Mouse (Mus musculus): ENCODE measurements around the gene Nsrp1.
"Not testable (repeated sequence)": the region's sequence is repeated elsewhere in the genome, so short reads cannot be mapped to it uniquely, and the experiment has no call there.

Nsrp1 gene

GRCm38 (mm10) chr11:77078273-77079134 lies at the start of gene Nsrp1:
Nsrp1 (minus strand) TSS chr11:77078435.
- peak; percentile 98 for DNase-seq

- no peak for DNase-seq
These were observed 32.9 kb upstream of the Nsrp1 start for GRCm38 (mm10) chr11:77111141-77111540.

DNA sequence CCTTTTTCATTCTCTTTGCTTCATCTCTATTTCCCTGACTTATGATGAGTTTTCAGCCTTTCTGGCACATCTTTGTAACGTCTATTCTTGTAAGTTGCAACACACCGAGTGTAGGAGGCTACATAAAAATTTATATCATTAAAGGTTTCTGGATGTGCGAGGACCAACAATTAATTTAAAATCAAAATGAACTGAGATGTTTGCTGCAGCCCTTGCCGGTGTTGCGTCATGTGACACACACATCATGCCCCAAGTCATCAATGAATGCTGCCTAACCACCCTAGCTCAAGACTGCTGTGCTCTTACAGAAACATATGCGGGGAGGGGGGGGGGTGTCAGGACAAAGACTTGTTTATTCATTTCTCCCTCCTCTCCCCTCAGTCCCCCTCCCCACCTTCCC lies 30.2 kb upstream of the Nsrp1 start:
- no peak for DNase-seq

DNA sequence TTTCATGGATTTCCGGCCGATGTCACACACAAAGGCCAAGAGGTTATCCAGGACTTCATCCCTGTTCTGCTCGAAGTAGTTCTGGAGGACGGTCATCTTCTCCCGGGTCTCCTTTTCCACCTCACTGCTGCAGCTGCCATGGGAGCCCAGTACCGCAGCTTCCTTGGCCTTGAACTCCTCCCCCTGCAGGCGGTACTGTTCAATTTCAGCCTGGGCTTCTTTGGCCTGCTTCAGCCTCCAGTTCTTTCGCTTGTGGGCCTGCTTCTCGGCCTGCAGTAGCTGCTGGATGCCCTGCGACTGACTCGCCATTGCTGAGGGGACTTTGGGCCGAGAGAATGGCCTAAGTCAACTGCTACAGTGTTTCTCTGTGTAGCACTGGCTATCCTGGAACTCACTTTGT lies 29.6 kb upstream of the Nsrp1 start:
- DNase-seq = not testable (repeated sequence)

GRCm38 (mm10) chr11:77106961-77107360 lies 28.7 kb upstream of the Nsrp1 start:
- no peak for DNase-seq

- peak; percentile 81 for DNase-seq
These were observed 22.1 kb upstream of the Nsrp1 start for GRCm38 (mm10) chr11:77100137-77100937.

- no peak for DNase-seq
These were observed 20.2 kb upstream of the Nsrp1 start for GRCm38 (mm10) chr11:77098332-77098972.

DNA sequence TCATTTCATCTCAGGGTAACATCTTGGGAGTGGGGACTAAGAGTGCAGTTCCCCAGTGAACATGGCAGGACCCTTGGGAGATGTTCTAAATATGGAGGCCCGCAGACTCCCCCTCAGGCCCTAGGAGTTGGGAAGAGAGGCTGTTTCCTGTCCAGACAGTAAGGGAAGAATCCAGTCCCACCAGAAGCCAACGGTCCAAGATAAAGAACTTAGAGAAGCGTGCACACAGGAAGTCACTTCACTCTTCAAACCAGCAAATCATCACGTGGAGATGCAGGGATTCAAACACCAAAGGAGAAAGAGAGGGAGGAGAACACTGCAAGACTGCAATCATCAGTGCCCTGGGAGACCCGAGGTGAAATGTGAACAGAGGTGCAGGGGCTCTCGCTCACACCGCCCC lies 18.8 kb upstream of the Nsrp1 start:
- DNase-seq = no peak

- no peak for DNase-seq
These were observed 18.3 kb upstream of the Nsrp1 start for GRCm38 (mm10) chr11:77096581-77096980.

- no peak for DNase-seq
These were observed 17.0 kb upstream of the Nsrp1 start for GRCm38 (mm10) chr11:77095206-77095605.

- DNase-seq = no peak
These were observed 15.9 kb upstream of the Nsrp1 start for GRCm38 (mm10) chr11:77094136-77094535.

DNA sequence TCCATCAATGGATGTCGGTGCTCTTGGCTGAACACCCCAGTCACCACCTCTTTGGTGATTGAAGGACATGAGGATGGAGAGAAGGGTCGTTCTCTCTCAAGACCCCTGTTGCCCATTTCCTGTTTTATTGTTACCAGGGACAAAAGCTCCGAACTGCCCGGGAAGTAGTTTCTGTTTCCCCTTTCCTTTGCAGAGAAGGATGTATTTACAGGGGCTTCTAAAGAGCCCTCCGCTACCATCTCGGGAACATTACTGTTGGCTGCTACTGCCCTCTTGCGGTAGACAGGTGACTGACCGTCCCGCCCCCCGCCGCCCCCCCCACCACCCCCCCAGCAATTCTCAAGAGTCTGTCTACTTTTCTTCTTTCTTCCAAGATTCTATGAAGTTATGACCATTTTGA lies 15.0 kb upstream of the Nsrp1 start:
- DNase-seq = peak; percentile 79

DNA sequence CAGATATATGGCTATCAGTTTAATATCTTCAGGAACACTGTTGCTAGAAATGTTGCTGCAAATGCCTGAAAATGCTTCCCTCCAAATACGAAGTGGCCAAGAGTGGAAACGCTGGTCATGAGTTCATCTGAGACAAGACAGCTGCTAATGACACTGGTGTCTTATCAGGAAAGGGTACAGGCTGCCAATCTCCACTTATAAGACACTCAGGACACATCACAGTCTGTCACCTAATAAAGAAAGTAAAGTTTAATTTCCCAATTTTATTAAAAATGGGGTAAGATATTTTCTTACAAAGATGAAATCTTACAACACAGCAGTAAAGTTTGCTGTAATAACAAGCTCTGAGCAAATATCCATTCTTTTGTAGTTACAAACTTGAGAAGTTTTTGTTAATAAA lies 10.9 kb upstream of the Nsrp1 start:
- DNase-seq = no peak

GRCm38 (mm10) chr11:77087004-77087403 lies 8.8 kb upstream of the Nsrp1 start:
- no peak for DNase-seq

GRCm38 (mm10) chr11:77084001-77084682 lies 5.9 kb upstream of the Nsrp1 start:
- no peak for DNase-seq

DNA sequence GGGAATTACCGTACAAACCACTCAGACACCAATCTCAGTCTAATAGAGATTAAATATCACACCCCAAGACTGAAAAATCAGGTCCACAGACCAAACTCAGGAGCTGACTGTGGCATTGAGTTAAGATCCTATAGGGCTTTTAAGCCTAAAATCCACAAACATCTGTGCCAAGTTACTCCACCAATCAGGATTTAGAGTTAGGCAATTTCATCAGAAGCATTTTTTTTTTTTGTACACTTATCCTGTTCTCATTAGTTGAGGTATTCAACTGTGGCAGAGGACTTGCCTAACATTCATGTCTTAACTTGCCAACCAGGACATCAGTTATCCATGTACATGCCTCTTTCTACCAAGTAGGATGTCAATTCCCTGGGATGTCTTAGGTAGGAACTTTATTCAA lies 1.1 kb upstream of the Nsrp1 start:
- no peak for DNase-seq

- peak; percentile 36 for DNase-seq
These were observed 443 bp downstream of the Nsrp1 start for GRCm38 (mm10) chr11:77077792-77078191.

DNA sequence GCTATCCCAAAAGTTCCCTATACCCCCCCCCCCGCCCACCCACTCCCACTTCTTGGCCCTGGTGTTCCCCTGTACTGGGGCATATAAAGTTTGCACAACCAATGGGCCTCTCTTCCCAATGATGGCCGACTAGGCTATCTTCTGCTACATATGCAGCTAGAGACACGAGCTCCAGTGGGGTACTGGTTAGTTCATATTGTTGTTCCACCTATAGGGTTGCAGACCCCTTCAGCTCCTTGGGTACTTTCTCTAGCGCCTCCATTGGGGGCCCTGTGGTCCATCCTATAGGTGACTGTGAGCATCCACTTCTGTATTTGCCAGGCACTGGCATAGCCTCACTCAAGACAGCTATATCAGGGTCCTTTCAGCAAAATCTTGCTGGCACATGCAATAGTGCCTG lies 904 bp downstream of the Nsrp1 start:
- DNase-seq = not testable (repeated sequence)

DNA sequence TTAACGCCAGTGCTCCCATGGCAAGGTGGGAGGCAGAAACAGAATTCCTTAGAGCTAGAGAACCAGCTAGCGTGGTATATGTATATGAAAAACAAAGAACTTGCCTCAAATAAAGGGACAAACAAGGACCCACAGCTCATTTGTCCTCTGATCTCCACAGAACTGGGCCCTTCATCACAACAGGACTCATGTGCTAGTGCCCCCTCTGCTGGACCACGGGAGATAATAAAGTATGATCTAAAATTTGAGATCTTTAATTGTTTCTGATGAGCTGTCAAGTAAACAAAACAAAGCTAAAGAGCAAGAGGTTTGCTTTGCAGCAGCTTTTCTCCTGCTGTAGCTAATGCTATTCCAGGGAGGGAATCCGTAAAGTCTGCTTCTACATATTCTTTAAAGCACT lies 7.5 kb downstream of the Nsrp1 start:
- peak; percentile 33 for DNase-seq

DNA sequence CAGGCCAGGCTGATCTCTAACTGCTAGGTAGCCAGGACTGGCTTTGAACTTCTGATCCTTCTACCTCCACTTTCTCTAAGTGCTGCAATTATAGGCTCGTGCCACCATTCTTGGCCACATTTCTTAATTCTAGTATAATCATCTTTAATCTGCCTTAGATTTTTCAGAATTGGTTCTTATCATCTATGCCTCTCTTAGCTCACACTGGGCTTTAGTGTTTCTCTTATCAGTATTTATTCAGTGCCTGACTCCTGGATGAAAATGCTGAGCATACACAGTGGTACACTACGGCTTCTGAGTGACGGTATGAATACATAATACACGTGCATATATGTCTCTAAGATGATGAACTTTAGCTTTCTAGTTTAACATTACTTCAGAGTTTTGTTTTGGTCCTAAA lies 9.4 kb downstream of the Nsrp1 start:
- DNase-seq = no peak

- no peak for DNase-seq
These were observed 14.8 kb downstream of the Nsrp1 start for GRCm38 (mm10) chr11:77063406-77063805.

GRCm38 (mm10) chr11:77061951-77062350 lies 16.3 kb downstream of the Nsrp1 start:
- DNase-seq = no peak

- no peak for DNase-seq
These were observed 35.4 kb downstream of the Nsrp1 start for GRCm38 (mm10) chr11:77042816-77043215.

All from embryo, embryonic 11 days (tissue).